Mouse (Mus musculus) cerebellum, postnatal 14 days (tissue): ENCODE data around the gene Trim28.

Experiments
- DNase-seq, 2 experiments: peaks; one replicate each; pipeline ENCODE4 v3.0.0; 2021; ENCODE audit warnings: mixed read lengths in 2 of 2

Trim28 gene

DNA sequence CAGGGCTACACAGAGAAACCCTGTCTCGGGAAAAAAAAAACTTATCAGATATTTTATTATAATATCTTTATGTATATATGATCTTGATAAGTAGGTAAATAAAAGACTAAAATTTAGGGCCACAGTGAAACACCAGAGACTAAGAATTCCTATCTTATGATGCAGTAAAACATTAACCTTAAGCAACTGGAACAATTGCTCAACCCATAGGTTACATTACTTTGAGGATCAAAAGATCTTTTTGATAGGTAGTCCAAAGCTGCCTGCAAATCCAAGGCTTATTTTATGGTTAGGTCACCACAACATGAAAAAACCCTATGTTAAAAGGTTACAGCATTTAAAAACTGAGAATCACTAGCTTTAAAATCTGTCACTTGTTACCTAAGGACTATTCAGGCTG, 2.7 kb downstream of the Trim28 start:
- no peak for DNase-seq

DNA sequence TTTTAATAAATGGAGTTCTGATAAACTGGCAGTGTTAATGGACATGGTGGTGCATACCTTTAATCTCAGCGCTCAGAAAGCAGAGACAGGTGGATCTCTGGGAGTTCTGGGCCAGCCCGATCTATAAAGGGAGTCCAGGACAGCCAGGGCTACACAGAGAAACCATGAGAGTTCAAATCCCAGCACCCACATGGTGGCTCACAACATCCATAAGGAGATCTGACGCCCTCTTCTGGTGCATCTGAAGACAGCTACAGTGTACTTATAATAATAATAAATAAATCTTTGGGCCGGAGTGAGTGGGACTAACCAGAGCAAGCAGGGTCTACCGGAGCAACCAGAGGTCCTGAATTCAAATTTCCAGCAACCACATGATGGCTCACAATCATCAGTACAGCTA, 4.5 kb downstream of the Trim28 start:
- no peak for DNase-seq

DNA sequence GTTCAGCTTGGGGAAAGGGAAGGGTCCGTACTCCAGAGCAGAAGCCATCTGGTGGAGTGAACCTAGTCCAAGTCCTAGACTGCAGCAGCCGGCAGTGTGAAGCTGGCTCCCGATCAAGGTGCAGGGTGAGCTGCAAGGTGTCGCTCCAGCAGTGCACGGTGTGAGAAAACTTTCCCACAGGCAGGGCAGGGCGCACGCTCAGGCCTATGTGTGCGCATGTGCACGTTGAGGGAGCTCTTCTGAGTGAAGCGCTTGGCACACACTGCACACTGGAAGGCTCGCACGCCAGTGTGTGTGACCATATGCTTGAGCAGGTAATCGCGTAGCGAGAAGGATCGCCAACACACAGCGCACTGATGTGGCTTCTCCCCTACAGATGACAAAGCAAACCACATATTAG, 7.1 kb downstream of the Trim28 start:
- peak; percentile 55 to 56 for DNase-seq

DNA sequence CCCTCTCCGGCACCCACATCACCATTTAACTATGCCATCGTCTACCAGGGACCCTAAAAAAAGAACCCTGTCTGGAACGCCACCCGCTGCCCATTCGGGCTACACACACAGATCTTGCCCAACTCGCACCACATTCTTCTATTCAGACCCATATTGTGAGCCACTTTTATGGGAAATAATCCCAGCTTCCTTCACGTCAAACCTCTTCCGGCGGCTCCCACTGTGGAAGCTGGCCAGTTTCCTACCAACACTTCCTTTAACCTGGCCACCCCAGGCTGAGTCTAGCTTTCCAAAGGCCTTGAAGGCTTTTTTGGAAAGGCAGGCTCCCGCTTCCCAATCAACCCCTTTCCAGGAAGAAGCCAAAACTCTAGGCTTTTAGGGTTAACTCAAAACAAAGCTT, 7.6 kb downstream of the Trim28 start:
- no peak for DNase-seq

DNA sequence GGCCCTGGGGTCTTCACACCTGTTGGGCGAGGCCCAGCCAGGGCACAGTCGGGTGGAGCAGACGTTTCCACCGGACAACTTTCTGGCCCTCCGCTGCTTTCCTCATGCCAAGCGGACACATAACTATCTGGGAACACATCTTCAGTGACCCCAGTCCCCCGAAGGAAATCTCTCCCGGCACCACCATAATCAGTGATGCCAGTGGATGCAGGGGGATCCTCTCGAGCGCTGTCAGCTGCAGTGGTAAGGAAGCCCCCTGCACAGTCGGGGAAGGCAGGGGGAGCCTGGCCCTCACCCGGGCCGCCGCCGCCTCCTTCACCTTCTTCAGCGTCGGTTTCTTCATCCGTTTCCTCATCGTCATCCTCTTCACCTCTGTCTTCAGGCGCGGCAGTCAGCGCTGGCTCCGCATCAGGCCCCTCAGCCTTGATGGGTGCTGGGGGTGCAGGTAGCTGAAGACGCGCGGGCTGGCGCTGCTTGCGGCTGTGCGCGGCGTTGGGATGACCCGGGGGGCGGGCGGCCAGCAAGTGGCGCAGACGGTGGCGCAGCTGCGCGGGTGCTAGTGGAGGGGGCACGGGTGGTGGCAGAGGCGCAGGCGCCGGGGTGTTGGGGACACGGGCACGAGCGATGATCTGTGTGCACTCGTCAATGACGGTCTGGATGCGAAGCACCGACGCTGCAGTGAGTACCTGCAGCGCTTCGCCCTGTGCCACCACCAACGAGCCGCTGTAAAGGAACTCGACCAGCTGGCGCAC, 8.6 kb downstream of the Trim28 start:
- DNase-seq: peak in 1 of 2 experiments; percentile 27

DNA sequence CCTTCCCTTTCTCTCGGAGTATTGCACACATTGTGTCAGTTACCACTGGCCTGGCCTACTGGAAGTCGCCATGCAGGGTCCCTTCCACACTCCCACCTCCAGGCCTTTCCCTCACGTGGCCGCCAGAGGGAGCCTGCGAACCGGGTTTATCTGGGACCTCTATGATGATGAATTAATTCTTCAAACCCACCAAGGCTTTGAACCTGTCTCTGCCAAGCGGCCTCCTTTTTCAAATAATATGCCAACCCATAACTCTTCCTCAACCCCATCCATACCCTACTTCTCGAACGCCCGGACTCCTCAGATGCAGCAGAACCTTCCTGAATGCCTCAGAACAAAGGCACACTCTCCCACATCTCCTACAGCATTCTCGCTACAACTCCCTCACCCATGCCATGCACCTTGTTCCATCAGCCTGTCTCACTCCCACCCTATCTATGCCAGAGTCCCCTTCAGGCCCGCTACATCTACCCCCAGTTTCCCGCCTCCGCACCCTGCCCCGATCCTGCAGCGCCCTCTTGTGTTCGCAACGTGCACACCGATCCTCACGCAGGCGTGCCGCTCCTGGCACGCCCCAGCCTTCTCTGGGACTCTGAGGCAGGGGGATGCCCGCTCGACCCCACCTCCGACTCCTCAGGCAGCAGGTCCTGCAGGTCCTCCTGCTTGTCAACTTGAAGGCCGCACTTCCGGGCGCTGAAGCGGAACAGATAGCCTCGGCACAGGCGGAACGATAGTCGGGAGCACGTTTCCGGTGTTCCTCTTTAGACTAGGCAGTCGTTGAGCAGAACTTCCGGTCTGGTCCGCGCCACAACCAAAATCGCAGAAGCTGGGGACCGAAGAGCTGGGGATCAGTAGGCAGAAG, 10.5 kb downstream of the Trim28 start:
- peak; percentile 95 for DNase-seq

DNA sequence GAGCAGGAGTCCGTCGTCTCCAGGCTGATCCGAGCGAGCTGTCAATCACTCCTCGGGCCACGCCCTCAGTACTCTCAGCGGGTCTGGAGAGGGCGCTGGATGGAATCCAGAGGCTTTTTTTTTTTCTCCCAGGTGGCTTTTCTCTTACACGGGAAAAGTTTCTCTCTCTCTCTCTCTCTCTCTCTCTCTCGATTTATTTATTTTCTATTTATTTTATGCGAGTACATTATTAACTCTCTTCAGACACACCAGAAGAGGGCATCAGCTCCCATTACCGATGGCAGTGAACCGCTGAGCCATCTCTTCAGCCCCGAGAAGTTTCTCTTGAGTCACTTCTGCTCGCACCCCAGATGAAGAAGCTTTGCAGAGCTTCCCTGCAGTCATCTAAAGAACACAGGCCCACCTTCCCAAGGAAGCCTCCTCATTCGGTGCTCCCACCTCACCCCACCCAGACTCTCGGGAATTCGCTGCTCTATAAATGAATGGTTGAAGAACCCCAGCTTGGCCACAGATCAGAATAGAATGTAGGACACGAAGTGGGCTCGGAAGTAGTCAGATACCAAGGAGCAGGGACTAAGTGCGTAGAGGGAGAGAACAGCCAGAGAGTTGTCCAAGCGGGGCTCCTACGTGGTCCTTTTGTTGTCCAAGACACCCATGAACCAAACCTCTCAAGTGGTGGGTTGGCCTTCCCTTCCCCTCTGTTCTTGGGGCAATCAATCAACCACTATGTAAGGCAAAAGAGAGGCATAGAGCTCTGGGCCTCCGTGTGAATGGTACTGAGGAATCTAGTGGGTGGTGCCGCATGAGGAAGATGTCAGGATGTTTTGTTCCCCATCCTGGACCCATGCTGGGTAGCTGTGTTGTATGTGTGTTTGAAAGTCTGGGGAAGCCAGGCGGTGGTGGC, 11.3 kb downstream of the Trim28 start, which contains the start of gene Zbtb45:
Zbtb45 (minus strand) TSS at position 30 of the 904 bp plus-strand sequence.
- peak in 1 of 2 experiments; percentile 17 for DNase-seq

DNA sequence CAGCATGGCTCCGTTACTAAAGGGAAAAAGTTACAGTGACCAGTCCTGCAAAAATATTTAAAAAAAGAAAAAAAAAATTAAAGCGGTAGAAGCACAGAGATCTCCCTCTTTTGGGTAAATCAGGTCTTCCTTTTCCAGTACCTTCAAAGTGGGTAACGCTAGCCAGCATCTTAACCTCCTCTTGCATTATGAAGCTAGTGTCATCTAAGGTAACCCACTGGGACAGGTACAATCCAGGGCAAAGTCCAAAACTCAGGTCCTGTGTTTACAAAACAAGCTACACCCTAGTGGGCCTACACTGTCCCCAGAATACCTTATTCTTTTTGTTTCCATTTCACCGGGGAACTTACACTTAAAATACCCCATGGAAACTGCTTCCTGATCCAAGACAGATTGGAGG, 14.8 kb downstream of the Trim28 start:
- DNase-seq: no peak

DNA sequence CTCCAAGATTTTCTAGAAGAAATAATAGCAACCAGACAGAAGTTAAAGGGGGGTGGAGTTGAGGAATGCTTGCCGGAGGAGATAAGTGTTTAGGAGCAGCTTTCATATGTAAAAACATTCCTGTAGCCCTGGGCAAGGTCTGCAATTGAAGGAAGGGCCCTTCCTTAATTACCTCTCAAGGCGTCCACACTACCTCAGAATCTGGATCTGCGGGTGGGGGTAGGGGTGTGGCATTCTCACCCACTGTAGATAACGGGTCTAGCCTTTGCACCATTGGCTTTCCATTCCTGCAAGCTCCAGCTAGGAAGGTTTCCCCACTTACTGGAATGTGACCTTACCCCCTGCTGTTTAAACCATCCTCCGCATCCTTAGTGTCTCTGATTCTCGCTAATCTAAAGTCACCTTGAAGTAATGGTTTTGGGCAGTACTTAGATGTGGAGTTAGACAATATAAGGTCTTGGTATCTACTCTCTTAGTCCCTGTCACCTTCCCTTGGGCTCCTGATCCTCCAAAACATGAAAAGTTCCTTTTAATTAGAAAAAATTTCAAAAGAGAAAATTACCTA, 15.4 kb downstream of the Trim28 start:
- DNase-seq: no peak

DNA sequence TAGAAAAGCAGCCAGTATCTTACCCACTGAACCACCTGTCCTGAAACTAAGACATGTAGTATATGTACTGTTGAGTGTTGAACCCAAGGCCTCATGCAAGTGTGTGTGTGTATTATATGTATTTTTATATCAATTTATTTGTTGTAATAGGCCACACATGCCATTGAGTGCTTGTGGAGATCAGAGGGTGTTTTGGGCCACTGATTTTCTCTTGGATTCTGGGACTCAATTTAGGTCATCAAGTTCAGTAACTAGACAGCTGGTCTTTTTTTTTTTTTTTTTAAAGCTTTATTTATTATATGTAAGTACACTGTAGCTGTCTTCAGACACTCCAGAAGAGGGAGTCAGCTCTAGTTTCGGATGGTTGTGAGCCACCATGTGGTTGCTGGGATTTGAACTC, 16.3 kb downstream of the Trim28 start:
- DNase-seq: no peak

DNA sequence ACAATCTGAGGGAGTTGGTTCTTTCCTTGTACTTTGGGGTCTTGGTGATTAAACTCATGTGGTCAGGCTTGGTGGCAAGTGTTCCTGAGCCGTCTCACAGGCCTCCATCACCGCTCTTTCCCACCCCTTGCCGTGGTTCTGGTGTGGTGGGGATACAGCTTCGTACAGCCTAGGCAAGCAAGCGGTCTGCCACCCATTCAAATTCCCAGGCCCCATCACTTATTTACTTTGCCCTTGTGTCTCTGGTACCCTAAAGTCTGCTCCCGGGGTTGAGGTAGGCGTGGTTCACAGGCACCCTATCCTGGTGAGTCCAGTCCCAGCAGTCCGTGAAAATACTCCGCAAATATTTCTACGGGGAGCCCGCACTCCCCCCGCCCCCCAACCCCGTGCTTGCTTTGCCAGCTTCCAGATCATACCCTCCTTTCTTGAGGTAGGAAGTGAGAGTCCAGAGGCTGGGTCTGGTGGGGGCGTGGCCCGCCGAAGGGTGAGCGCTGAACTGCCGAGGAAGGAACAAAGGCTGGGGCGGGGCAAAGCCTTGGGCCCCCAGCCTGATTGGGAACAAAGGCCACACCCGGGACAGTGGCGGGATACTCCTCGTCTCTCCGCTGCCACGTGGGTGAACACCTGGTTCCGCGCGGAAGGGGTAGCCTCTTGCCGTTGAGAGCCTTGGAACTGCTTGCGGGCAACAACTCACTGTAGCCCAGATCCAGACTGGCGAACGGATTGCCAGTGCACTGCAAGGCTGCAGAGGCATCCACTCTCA, 24.0 kb downstream of the Trim28 start:
- peak; percentile 56 to 57 for DNase-seq

DNA sequence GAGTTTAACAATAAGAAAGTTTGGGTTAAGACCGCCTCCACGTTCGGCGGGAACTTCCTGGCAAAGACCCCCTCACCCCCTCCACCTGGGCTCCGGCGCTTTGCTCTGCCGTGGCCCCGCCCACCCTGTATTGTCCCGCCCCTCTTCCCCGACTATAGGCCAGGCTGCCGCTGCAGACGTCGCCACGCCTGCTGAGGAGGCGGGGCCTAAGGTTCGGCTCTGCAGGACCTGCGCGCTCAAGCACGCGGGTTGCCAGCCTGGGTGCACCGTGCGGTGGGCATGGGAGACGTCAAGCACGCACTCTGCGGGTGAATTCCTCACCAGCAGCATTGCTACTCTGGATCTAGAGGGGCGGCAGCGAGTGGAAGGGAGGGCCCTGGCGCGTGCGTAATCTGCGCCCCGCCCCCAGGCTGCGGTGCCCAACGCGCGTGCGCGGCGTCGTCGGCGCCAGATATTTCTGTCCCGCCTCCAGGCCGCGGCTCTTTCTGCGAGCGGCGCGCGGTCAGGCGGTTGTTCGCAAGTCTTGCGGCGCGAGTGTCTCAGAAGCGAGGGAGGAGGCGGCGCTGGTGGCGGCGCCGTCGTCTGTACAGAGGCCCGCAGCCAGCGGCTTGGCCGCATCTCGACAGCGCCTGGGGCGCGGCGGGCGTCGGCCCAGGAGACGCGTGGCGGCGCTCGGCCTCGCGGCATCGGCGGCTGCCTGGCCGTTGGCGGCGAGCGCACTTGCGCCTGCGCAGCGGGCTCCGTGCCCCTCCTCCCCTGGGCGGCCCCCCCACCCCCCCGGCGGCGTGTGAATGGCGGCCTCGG, 25.2 kb downstream of the Trim28 start:
- DNase-seq: peak; percentile 96 to 98

DNA sequence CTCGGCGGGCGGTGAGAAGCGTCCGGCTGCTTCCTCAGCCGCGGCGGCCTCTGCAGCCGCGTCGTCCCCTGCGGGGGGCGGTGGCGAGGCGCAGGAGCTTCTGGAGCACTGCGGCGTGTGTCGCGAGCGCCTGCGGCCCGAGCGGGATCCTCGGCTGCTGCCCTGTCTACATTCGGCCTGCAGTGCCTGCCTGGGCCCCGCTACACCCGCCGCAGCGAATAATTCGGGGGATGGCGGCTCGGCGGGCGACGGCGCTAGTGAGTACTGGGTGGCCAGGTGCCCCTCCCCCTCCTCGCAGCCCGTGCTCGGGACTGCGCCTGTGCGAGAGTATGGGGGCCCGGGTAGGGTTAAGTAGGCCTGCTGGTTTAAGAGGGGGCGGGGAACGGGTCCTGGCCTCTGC, 25.9 kb downstream of the Trim28 start:
- peak; percentile 92 to 94 for DNase-seq

DNA sequence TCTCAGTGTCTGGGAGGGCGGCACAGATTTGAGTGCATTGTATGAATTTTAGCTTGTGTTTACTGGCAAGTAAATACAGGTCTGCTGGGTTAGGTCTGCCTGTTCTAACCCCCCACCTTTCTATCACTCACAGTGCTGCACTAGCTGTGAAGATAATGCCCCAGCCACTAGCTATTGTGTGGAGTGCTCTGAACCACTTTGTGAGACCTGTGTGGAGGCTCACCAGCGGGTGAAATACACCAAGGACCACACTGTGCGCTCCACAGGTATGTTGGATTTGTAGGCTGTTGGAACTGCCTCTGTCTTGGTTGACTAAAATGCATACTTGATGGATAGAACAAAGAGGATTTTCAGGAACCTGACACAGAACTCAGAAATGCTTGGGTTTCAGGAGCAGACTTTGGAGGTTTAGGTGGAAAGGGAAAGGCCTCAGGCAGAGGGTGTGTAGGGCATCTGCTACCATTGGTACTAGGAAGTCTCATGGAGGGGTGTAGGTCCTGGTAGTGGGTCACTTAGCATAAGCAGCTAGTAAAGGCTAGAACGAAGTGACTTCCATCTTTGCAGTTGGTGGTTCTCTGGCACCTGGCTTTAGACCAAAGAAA, 26.7 kb downstream of the Trim28 start:
- no peak for DNase-seq

DNA sequence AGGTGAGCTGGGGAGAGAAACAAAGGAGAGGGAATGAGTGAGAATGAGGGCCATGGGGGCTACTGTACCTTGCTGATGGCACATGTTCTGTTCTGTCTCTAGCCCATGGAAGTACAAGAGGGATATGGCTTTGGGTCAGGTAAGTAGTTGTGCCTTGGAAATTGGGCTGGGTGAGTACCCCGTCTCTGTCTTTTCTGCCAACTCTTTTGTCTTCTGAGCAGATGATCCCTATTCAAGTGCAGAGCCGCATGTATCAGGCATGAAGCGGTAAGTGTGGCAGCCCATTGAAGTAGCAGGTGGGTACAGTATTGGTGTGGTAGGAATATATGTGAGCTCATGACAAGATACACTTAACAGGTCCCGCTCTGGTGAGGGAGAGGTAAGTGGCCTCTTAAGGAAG, 30.1 kb downstream of the Trim28 start:
- no peak for DNase-seq

DNA sequence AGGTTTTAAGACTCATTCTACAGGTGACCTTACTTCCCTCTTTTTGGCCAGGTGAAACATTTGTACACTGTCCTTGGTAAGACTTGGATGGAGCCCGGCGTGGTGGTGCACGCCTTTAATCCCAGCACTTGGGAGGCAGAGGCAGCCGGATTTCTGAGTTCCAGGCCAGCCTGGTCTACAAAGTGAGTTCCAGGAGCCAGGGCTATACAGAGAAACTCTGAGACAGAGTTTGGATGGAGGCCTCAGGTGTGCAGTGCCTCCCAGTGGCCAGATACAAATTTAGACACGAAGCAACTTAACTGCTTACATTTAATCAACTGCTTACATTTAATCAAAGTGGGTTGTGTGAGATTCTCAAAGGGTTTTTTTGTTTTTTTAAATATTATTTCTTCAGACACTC, 32.2 kb downstream of the Trim28 start:
- peak; percentile 43 to 59 for DNase-seq

DNA sequence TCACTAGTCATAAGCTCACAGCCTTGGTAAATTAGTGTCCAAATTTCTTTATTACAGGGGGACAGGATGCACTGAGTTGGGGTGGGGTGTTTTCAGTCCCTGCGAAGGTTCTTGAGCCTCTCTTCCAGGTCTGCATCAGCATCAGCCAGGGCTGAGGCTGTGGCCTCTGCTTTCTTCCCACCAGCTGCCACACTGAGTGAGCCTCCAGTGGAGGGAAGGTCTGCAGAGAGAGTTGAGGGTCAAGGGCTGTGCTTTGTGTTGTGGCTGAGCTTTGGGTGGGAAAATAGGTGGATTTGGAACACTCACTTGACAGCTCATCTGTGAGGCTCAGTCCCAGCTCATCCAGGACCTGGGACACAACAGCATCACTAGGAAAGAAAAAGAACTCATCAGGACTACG, 33.1 kb downstream of the Trim28 start:
- no peak for DNase-seq

DNA sequence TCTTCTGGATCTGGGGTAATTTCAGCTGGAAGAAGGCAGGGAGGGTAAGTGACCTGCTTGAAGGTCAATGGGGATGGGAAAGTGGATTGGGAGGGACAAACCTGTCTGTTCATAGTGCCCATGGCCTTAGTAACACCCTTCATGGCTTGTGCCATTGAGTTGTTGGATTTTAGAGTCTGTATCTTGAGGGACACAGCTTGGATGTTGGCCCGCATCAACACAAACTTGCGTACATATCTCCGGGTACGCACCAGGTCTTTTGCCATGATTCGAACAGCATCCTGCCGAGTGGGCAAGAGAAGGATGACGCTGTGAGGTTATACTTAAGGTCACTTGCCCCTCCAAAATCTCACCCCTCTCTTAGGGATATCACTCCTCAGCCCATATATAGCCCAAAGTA, 33.6 kb downstream of the Trim28 start:
- DNase-seq: peak in 1 of 2 experiments; percentile 6

DNA sequence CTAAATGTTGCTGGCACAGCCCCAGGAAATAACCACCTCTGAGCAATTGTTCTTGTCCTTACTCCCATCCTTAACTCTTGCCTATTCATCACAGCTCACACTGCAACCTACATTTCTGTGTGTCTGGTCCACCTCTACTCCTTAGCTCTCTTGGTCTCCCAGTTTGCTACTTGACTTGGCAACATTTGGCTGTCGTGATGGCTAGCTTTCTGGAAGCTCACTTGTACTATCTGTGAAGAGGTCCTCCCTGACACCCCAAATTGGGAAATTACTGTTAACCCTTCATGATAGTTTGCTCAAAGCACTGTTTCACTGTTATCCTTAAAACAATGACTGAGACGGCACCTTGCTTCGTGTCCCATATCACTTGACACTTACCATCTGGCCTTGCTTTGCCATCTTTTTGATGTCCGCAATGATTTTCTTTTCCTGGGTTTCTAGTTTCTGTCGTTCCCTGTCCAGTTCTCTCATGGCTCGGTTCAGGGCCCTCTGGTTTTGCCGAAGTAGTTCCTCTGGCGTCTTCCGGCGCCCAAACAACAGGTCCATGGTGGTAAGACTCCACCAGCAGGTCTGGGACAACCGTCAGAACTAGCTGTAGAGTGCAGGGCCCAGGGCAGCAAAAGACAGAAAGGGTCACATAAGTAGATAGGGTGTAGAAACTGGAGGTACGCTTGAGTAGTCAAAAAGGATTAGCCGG, 34.7 kb downstream of the Trim28 start:
- peak; percentile 26 to 43 for DNase-seq
